Mouse (Mus musculus): Measurements from ENCODE around the gene Wrnip1.

The Wrnip1 gene

GRCm38 (mm10) chr13:32807624-32808023 is 5.8 kb downstream of the Wrnip1 start:
- no peak for DNase-seq (ENCODE audit: low spot score)

GRCm38 (mm10) chr13:32819241-32819640 is 17.4 kb downstream of the Wrnip1 start:
- no peak for DNase-seq (ENCODE audit: low spot score)

GRCm38 (mm10) chr13:32819926-32820325 is 18.1 kb downstream of the Wrnip1 start:
- DNase-seq (ENCODE audit: low spot score) = no peak

- no peak for DNase-seq (ENCODE audit: low spot score)
Measured at GRCm38 (mm10) chr13:32821671-32822070, 19.8 kb downstream of the Wrnip1 start.

- DNase-seq (ENCODE audit: low spot score) = no peak
Measured at GRCm38 (mm10) chr13:32823126-32823525, 21.3 kb downstream of the Wrnip1 start.

GRCm38 (mm10) chr13:32824377-32825330 is 22.8 kb downstream of the Wrnip1 start:
- no peak for DNase-seq (ENCODE audit: low spot score)

GRCm38 (mm10) chr13:32825546-32825945 is 23.7 kb downstream of the Wrnip1 start:
- no peak for DNase-seq (ENCODE audit: low spot score)

GRCm38 (mm10) chr13:32827111-32827822 is 25.4 kb downstream of the Wrnip1 start:
- DNase-seq (ENCODE audit: low spot score) = no peak

GRCm38 (mm10) chr13:32827951-32828350 is 26.1 kb downstream of the Wrnip1 start:
- peak; percentile 52 for DNase-seq (ENCODE audit: low spot score)

- no peak for DNase-seq (ENCODE audit: low spot score)
Measured at GRCm38 (mm10) chr13:32828886-32829285, 27.0 kb downstream of the Wrnip1 start.

GRCm38 (mm10) chr13:32831505-32832273 is 29.9 kb downstream of the Wrnip1 start:
- DNase-seq (ENCODE audit: low spot score) = no peak

- no peak for DNase-seq (ENCODE audit: low spot score)
Measured at GRCm38 (mm10) chr13:32832776-32833175, 30.9 kb downstream of the Wrnip1 start.

- no peak for DNase-seq (ENCODE audit: low spot score)
Measured at GRCm38 (mm10) chr13:32833237-32833636, 31.4 kb downstream of the Wrnip1 start.

GRCm38 (mm10) chr13:32834513-32834912 is 32.7 kb downstream of the Wrnip1 start:
- DNase-seq (ENCODE audit: low spot score) = no peak

- no peak for DNase-seq (ENCODE audit: low spot score)
Measured at GRCm38 (mm10) chr13:32839314-32839713, 37.5 kb downstream of the Wrnip1 start.

- DNase-seq (ENCODE audit: low spot score) = no peak
Measured at GRCm38 (mm10) chr13:32841349-32841748, 39.5 kb downstream of the Wrnip1 start.

- DNase-seq (ENCODE audit: low spot score) = no peak
Measured at GRCm38 (mm10) chr13:32846221-32846620, 44.4 kb downstream of the Wrnip1 start.

- no peak for DNase-seq (ENCODE audit: low spot score)
Measured at GRCm38 (mm10) chr13:32849092-32849491, 47.3 kb downstream of the Wrnip1 start.

GRCm38 (mm10) chr13:32849531-32850123 is 47.8 kb downstream of the Wrnip1 start:
- DNase-seq (ENCODE audit: low spot score) = no peak

GRCm38 (mm10) chr13:32850156-32850555 is 48.3 kb downstream of the Wrnip1 start:
- no peak for DNase-seq (ENCODE audit: low spot score)

GRCm38 (mm10) chr13:32850668-32851404 is 49.0 kb downstream of the Wrnip1 start, which contains the start of gene Serpinb1a:
Gene Serpinb1a (minus strand): TSS chr13:32851185.
- peak; percentile 54 for DNase-seq (ENCODE audit: low spot score)
